Mouse (Mus musculus) bone marrow, adult 2 months (tissue): ENCODE measurements around the gene Klhl24.

Experiments
- CTCF ChIP-seq: fragments of 200-500 bp; IDR thresholded peaks from 2 replicates; pipeline ENCODE4 v1.5.1; 2011; ENCODE audit warnings: low read length, control low read depth; ENCODE audit not compliant: control insufficient read depth, insufficient read depth
- POLR2A ChIP-seq: fragments of 200-500 bp; IDR thresholded peaks from 2 replicates; pipeline ENCODE4 v1.6.1; 2011; ENCODE audit warnings: low read depth, mild to moderate bottlenecking, control low read depth, low read length, borderline replicate concordance; ENCODE audit not compliant: control insufficient read depth

GRCm38 (mm10) chr16:20090921-20091575 lies 6.3 kb upstream of the Klhl24 start:
- TF ChIP-seq CTCF, result no peak
- TF ChIP-seq POLR2A, result no peak
